In genomic region chr11:96274428-96274827, GRCm38 (mm10) we compare ENCODE assay signal across 15 mouse cellular contexts. TPM values are rescaled to one million over a fixed set of nuclear protein-coding genes. Genes with fewer than 3 reads are reported as not detected.
"Had no signal": no experiment of that assay in that cellular context is flagged by ENCODE, and none has a peak within 500 bp of the region (broad histone marks: within the 10 kb centered on the region; RNA-seq: fewer than 3 reads in every experiment).

No protein-coding gene starts in this region.

- H3K9me3 ChIP-seq: limb, embryonic 12.5 days; liver, embryonic 13.5 days; lung, embryonic 15.5 days; megakaryocyte, embryonic 14.5 days; midbrain, embryonic 12.5 days had no signal

- H3K36me3 ChIP-seq: limb, embryonic 12.5 days; liver, embryonic 13.5 days; lung, embryonic 15.5 days; midbrain, embryonic 12.5 days had no signal

- H3K4me3 ChIP-seq: layer of hippocampus, adult 2 months; limb, embryonic 12.5 days; liver, embryonic 13.5 days; lung, embryonic 15.5 days; megakaryocyte, embryonic 14.5 days; midbrain, embryonic 12.5 days had no signal

- ATAC-seq: inflammation-experienced regulatory T-cells, adult 6 months; liver, postnatal 0 days; midbrain, embryonic 16.5 days had no signal

- DNase-seq: liver; liver, embryonic 13.5 days; liver, postnatal 0 days; lung, postnatal 14 days; right cerebral cortex, adult 18-20 months; right cerebral cortex, postnatal 25 days; thymus, postnatal 4 days had no signal

- H3K4me2 ChIP-seq: limb, embryonic 12.5 days; liver, embryonic 13.5 days; lung, embryonic 15.5 days; midbrain, embryonic 12.5 days had no signal

- H3K27ac ChIP-seq: layer of hippocampus, adult 2 months; limb, embryonic 12.5 days; liver, embryonic 13.5 days; lung, embryonic 15.5 days; macrophage; midbrain, embryonic 12.5 days had no signal

- H3K9ac ChIP-seq: limb, embryonic 12.5 days; liver, embryonic 13.5 days; liver, postnatal 0 days; lung, embryonic 15.5 days; midbrain, embryonic 12.5 days had no signal

RNA-seq across cellular contexts. Expression of gene Hoxb9, which starts 3.2 kb away (rescaled TPM):
- polyA plus RNA-seq: inflammation-experienced regulatory T-cells, adult 6 months; liver, postnatal 0 days; macrophage; midbrain, embryonic 12.5 days; midbrain, embryonic 16.5 days had no signal

RNA-seq across cellular contexts. Expression of gene Hoxb8, which starts 7.3 kb away (rescaled TPM):
- polyA plus RNA-seq: inflammation-experienced regulatory T-cells, adult 6 months; liver, embryonic 13.5 days; liver, postnatal 0 days; macrophage; midbrain, embryonic 12.5 days; midbrain, embryonic 16.5 days had no signal

RNA-seq across cellular contexts. Expression of gene Hoxb7, which starts 12.0 kb away (rescaled TPM):
- polyA plus RNA-seq: inflammation-experienced regulatory T-cells, adult 6 months; macrophage; midbrain, embryonic 12.5 days; midbrain, embryonic 16.5 days had no signal

RNA-seq across cellular contexts. Expression of gene Hoxb6, which starts 17.8 kb away (rescaled TPM):
- polyA plus RNA-seq: inflammation-experienced regulatory T-cells, adult 6 months; liver, postnatal 0 days; macrophage; midbrain, embryonic 12.5 days; midbrain, embryonic 16.5 days had no signal

RNA-seq across cellular contexts. Expression of gene Hoxb5, which starts 28.7 kb away (rescaled TPM):
- polyA plus RNA-seq: inflammation-experienced regulatory T-cells, adult 6 months; macrophage; midbrain, embryonic 12.5 days; midbrain, embryonic 16.5 days had no signal
